Mouse (Mus musculus) bone marrow, adult 2 months (tissue): ENCODE results near the gene Stfa2l1.

Experiments used
- CTCF ChIP-seq: fragments of 200-500 bp; IDR thresholded peaks from 2 replicates; pipeline ENCODE4 v1.5.1; 2011; ENCODE audit warnings: low read length, control low read depth; ENCODE audit not compliant: control insufficient read depth, insufficient read depth
- POLR2A ChIP-seq: fragments of 200-500 bp; IDR thresholded peaks from 2 replicates; pipeline ENCODE4 v1.6.1; 2011; ENCODE audit warnings: low read depth, mild to moderate bottlenecking, control low read depth, low read length, borderline replicate concordance; ENCODE audit not compliant: control insufficient read depth

DNA sequence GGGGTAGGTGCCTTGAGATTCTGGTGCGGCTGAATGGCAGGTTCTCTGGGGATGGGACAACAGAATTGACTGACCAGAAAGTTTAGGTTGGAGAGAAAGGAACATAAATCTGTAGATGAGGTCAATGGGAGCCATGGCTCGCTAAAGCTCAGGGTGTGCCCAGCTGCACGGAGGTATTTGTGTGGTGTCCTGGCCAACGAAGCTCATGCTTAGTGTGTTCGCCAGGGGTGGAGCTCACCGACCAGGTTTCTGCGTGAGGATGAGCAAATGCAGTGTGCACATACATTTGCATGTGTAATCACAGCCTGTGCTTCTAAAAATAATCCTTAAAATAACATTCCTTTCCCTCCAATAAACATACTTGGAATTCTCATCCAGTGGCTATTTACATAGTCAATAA, 28.5 kb upstream of the Stfa2l1 start:
- TF ChIP-seq CTCF, result no peak
- TF ChIP-seq POLR2A, result no peak
